Mouse (Mus musculus) adrenal gland (tissue): ENCODE measurements around the gene Cdc42se2.

ENCODE experiments used
- intact Hi-C: fragments of 180-260 bp; cut with DNase I; formaldehyde crosslinking; loops from one replicate; pipeline ENCODE4 v1.15.1; 2025

Cdc42se2 gene

GRCm38 (mm10) chr11:54794678-54795077 is 7.2 kb upstream of the Cdc42se2 start:
- intact Hi-C loops = no loop called here

- intact Hi-C loops = no loop called here
Measured at GRCm38 (mm10) chr11:54793173-54793572, 5.7 kb upstream of the Cdc42se2 start.

- intact Hi-C loops = no loop called here
Measured at GRCm38 (mm10) chr11:54791458-54791857, 4.0 kb upstream of the Cdc42se2 start.

GRCm38 (mm10) chr11:54786858-54787487 is 502 bp downstream of the Cdc42se2 start:
- intact Hi-C loops = loop anchor here (5.0 kb wide), 2 partner anchors 75 to 85 kb away; partner anchors contain the start of gene Lyrm7

GRCm38 (mm10) chr11:54785566-54785965 is 1.9 kb downstream of the Cdc42se2 start:
- intact Hi-C loops = loop anchor here (5.0 kb wide), 2 partner anchors 77 to 83 kb away; partner anchors contain the start of gene Lyrm7

GRCm38 (mm10) chr11:54784436-54784835 is 3.0 kb downstream of the Cdc42se2 start:
- intact Hi-C loops = no loop called here

GRCm38 (mm10) chr11:54782253-54782652 is 5.2 kb downstream of the Cdc42se2 start:
- intact Hi-C loops = no loop called here

- intact Hi-C loops = no loop called here
Measured at GRCm38 (mm10) chr11:54779946-54780345, 7.5 kb downstream of the Cdc42se2 start.

GRCm38 (mm10) chr11:54778131-54778844 is 9.2 kb downstream of the Cdc42se2 start:
- intact Hi-C loops = no loop called here

- intact Hi-C loops = no loop called here
Measured at GRCm38 (mm10) chr11:54777387-54778130, 9.9 kb downstream of the Cdc42se2 start.

- intact Hi-C loops = no loop called here
Measured at GRCm38 (mm10) chr11:54776735-54777333, 10.6 kb downstream of the Cdc42se2 start.

- intact Hi-C loops = no loop called here
Measured at GRCm38 (mm10) chr11:54776367-54776701, 11.1 kb downstream of the Cdc42se2 start.

GRCm38 (mm10) chr11:54775628-54776366 is 11.7 kb downstream of the Cdc42se2 start:
- intact Hi-C loops = no loop called here

GRCm38 (mm10) chr11:54774282-54775078 is 13.0 kb downstream of the Cdc42se2 start:
- intact Hi-C loops = no loop called here

- intact Hi-C loops = no loop called here
Measured at GRCm38 (mm10) chr11:54771549-54771948, 15.9 kb downstream of the Cdc42se2 start.

GRCm38 (mm10) chr11:54769843-54770242 is 17.6 kb downstream of the Cdc42se2 start:
- intact Hi-C loops = no loop called here

- intact Hi-C loops = no loop called here
Measured at GRCm38 (mm10) chr11:54768116-54768690, 19.3 kb downstream of the Cdc42se2 start.

- intact Hi-C loops = no loop called here
Measured at GRCm38 (mm10) chr11:54764759-54765158, 22.7 kb downstream of the Cdc42se2 start.

GRCm38 (mm10) chr11:54764026-54764425 is 23.4 kb downstream of the Cdc42se2 start:
- intact Hi-C loops = no loop called here

GRCm38 (mm10) chr11:54762735-54763134 is 24.7 kb downstream of the Cdc42se2 start:
- intact Hi-C loops = no loop called here
